Mouse (Mus musculus): ENCODE measurements around the gene Usp1. TPM values are rescaled to one million over a fixed set of nuclear protein-coding genes. Genes with fewer than 3 reads are reported as not detected.
A peak's percentile ranks its signal among the peaks of the same experiment; 100 is the strongest.

Gene Usp1
- 44.3 and 47.7 TPM in 2 replicates for polyA plus RNA-seq (2015; fragmentation: Nextera tagmentation; extraction: Ambion mirVana)

DNA sequence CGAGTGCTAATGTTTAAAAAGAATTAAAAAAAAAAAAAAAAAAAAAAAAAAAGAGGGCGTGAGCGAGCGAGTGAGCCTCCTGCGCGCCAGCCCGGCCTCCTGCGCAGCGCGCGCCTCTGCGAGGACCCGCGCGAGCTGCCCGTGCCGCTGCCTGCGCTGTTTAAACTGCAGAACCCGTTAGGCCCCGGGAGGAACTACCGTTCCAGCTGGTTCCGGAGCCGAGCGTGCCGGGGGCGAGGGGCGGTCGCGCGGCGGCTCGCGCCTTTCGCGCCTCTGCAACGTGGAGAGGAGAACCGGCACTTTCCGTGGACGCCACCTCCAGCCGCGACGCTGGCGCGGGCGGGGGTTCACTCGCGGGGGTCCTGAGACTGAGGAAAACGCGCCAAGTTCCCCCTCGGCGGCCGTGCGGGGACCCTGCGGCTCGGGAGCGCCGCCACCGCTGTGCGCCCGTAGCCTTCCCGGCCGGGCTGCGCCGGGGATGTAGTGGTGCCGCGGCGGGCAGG, at the start of gene Usp1:
Gene Usp1 (plus strand): TSS at position 243 of the 503 bp plus-strand sequence.
- peaks cover 25% of the 10 kb centered on the region for H3K4me1 ChIP-seq
- no peaks in the 10 kb centered on the region for H3K9me3 ChIP-seq
- peak within 1 kb of the TSS; percentile 78 for H3K4me2 ChIP-seq
- peak within 1 kb of the TSS; percentile 100 for H3K27ac ChIP-seq (replicated peaks)
- peak within 1 kb of the TSS; percentile 97 for H3K4me3 ChIP-seq
- peaks cover 5% of the 10 kb centered on the region for H3K36me3 ChIP-seq
- 0% methylated on average over 66 of the region's 67 CpGs for WGBS
- H3K9ac ChIP-seq = peak within 1 kb of the TSS; percentile 96
- peak; percentile 22 for ATAC-seq (ENCODE audit: extremely low read depth, insufficient number of reproducible peaks, low FRiP score, low TSS enrichment)
- no peaks in the 10 kb centered on the region for H3K27me3 ChIP-seq (replicated peaks)

DNA sequence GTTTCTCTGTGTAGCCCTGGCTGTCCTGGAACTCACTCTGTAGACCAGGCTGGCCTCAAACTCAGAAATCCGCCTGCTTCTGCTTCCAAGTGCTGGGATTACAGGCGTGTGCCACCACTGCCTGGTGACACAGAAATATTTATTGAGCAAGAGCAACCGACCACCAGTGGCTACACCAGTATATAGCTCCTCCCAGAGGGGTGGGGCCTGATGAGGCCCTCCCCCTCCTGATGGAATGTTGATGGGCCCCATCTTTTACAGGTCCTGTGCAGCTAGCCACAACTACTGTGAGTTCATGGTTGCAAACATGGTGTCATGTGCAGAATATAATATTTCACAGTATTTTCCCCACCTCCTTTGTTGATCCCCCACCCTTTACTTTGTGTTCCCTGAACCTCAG, 40.9 kb upstream of the Usp1 start:
- WGBS = 56% methylated on average over 3 of the region's 3 CpGs
- no peak overlapping the region for H3K9ac ChIP-seq
- H3K36me3 ChIP-seq = no peaks in the 10 kb centered on the region
- H3K27ac ChIP-seq (replicated peaks) = no peak overlapping the region
- no peaks in the 10 kb centered on the region for H3K9me3 ChIP-seq
- no peaks in the 10 kb centered on the region for H3K4me1 ChIP-seq
- H3K4me2 ChIP-seq = no peak overlapping the region
- H3K27me3 ChIP-seq (replicated peaks) = no peaks in the 10 kb centered on the region
- ATAC-seq (ENCODE audit: extremely low read depth, insufficient number of reproducible peaks, low FRiP score, low TSS enrichment) = no peak
- H3K4me3 ChIP-seq = no peak overlapping the region

DNA sequence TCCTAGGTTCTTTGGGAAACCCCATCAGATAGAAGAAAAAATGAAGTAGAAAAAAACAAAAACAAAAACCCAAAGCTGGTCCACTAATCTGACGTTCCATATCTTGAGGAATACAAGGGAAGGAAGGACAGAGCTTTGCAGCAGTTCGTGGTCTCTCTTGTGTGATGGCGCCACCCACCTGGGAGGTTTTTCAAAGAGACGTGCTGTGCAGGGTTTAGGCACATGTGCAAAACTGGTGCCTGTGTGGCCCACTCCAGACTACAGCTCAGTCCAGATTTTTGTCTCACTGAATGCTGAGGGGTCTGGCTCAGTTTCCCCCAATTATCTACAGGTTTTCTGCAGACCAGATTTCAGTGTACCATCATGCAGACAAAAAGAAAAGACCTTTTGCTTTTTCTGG, 37.2 kb upstream of the Usp1 start:
- no peak overlapping the region for H3K4me2 ChIP-seq
- WGBS = 59% methylated on average over 4 of the region's 4 CpGs
- no peaks in the 10 kb centered on the region for H3K27me3 ChIP-seq (replicated peaks)
- no peaks in the 10 kb centered on the region for H3K4me1 ChIP-seq
- no peaks in the 10 kb centered on the region for H3K9me3 ChIP-seq
- no peak overlapping the region for H3K27ac ChIP-seq (replicated peaks)
- no peaks in the 10 kb centered on the region for H3K36me3 ChIP-seq
- ATAC-seq (ENCODE audit: extremely low read depth, insufficient number of reproducible peaks, low FRiP score, low TSS enrichment) = no peak
- H3K4me3 ChIP-seq = no peak overlapping the region
- H3K9ac ChIP-seq = no peak overlapping the region

DNA sequence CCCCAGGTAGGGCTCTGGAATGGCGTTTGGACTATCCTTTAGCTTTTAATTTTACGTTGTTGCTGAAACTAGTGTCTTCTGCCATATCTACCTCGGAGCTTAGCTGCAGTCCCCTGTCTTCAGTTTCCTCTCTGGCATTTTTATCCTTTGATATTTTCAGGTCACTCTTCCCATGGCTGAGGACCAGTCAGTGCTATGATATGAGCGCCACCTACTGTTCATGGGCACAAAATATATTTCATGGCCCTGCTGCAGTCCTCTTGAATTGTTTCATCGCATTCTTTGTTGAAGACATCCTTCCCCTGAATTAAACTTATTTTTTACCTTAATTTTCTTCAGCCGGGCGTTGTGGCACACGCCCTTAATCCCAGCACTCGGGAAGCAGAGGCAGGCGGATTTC, 36.5 kb upstream of the Usp1 start:
- Histone ChIP-seq H3K9me3 (no peaks in the 10 kb centered on the region), H3K4me2 (no peak overlapping the region), H3K4me3 (no peak overlapping the region), H3K4me1 (no peaks in the 10 kb centered on the region), H3K36me3 (no peaks in the 10 kb centered on the region), H3K9ac (no peak overlapping the region), H3K27ac (replicated peaks) (no peak overlapping the region), H3K27me3 (replicated peaks) (no peaks in the 10 kb centered on the region)
- WGBS = 15% methylated on average over 10 of the region's 10 CpGs
- no peak for ATAC-seq (ENCODE audit: extremely low read depth, insufficient number of reproducible peaks, low FRiP score, low TSS enrichment)

DNA sequence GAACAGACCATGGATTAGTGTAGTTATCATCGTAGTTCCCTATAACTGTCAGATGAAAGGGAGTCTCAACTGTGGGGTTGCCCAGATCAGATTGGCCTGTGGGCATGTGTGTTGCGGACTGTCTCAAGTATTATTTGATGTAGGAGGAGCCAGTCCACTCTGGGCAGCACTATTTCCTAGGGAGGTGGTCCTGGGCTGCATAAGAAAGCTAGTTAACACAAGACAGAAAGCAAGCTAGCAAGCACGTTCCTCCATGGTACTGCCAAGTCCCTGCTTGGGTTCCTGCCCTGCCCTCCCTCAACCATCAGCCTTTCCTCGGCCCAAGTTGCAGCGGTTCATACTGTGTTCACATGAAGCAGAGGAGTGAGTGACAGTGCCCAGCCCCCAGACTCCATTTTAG, 13.4 kb upstream of the Usp1 start:
- no peak for ATAC-seq (ENCODE audit: extremely low read depth, insufficient number of reproducible peaks, low FRiP score, low TSS enrichment)
- Histone ChIP-seq H3K9ac (no peak overlapping the region), H3K4me2 (no peak overlapping the region), H3K4me1 (no peaks in the 10 kb centered on the region), H3K36me3 (no peaks in the 10 kb centered on the region), H3K27ac (replicated peaks) (no peak overlapping the region), H3K27me3 (replicated peaks) (no peaks in the 10 kb centered on the region), H3K4me3 (no peak overlapping the region), H3K9me3 (no peaks in the 10 kb centered on the region)
- 80% methylated on average over 5 of the region's 5 CpGs for WGBS

DNA sequence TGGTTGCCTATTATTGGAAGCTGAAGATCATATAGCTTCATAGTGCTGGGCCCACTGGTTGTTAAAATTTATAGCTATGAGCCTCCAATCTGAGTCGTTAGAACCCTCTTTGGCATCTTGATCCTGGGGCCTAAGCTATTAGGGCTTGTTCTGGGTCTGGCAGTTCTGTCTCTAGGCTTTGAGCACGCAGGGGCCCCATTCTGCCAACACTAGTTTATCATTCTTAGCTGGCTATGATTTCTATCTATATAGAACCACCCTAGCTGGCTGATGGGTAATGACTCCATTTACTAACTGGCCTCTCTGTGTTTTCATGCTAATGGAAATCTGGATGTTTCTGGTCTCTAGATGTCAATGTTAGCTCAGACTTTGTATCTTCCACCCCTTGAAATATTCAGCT, 5.9 kb upstream of the Usp1 start:
- Histone ChIP-seq H3K27ac (replicated peaks) (no peak overlapping the region), H3K4me3 (no peak overlapping the region), H3K27me3 (replicated peaks) (no peaks in the 10 kb centered on the region), H3K4me2 (no peak overlapping the region), H3K36me3 (no peaks in the 10 kb centered on the region), H3K9me3 (no peaks in the 10 kb centered on the region), H3K9ac (no peak overlapping the region), H3K4me1 (peaks cover 8% of the 10 kb centered on the region)
- WGBS = 80% methylated on average over 2 of the region's 2 CpGs
- ATAC-seq (ENCODE audit: extremely low read depth, insufficient number of reproducible peaks, low FRiP score, low TSS enrichment) = no peak

DNA sequence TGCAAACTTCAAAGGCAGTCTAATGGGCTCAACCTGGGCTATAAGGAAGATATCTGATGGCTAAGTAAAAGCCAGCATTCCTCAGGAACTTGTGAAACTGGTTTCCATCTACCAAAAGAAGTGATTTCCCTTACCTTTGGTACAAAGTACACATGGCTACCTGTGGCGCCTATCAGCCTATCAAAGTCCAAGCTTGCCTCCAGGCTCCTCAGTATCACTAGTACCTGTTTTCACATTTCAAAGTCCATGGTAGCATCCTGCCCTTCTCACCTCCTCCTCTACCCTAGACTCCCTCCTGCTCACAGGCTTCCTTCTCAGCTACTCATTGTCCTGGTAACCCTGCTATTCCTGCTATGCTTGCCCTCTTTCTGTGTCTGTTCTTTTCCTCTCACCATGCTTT, 5.4 kb upstream of the Usp1 start:
- WGBS = 65% methylated on average over 1 of the region's 1 CpGs
- no peak overlapping the region for H3K9ac ChIP-seq
- no peaks in the 10 kb centered on the region for H3K9me3 ChIP-seq
- no peak for ATAC-seq (ENCODE audit: extremely low read depth, insufficient number of reproducible peaks, low FRiP score, low TSS enrichment)
- no peak overlapping the region for H3K4me3 ChIP-seq
- no peaks in the 10 kb centered on the region for H3K27me3 ChIP-seq (replicated peaks)
- no peak overlapping the region for H3K4me2 ChIP-seq
- H3K27ac ChIP-seq (replicated peaks) = no peak overlapping the region
- H3K36me3 ChIP-seq = no peaks in the 10 kb centered on the region
- peaks cover 8% of the 10 kb centered on the region for H3K4me1 ChIP-seq

DNA sequence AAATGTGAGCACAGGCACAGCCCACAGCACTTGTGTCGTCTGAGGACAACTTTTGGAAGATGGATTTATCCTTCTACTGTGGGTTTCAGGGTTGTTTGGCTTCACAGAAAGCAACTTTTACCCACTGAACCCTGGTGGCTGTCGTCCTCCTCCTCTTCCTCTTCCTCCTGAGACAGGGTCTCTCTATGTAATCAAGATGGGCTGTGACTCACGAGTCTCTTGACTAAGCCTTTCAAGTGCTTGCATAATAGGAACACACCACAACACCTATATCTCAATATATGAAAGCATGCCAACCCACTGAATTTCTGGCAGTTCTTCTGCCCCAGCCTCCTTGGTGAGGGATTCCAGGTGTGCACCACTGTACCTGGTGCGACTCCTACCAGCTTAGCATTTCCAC, 2.7 kb upstream of the Usp1 start:
- Histone ChIP-seq H3K9me3 (no peaks in the 10 kb centered on the region), H3K4me2 (no peak overlapping the region), H3K27me3 (replicated peaks) (no peaks in the 10 kb centered on the region), H3K4me3 (no peak overlapping the region), H3K36me3 (no peaks in the 10 kb centered on the region), H3K4me1 (peaks cover 20% of the 10 kb centered on the region), H3K9ac (no peak overlapping the region), H3K27ac (replicated peaks) (no peak overlapping the region)
- WGBS = 79% methylated on average over 4 of the region's 4 CpGs
- ATAC-seq (ENCODE audit: extremely low read depth, insufficient number of reproducible peaks, low FRiP score, low TSS enrichment) = no peak

DNA sequence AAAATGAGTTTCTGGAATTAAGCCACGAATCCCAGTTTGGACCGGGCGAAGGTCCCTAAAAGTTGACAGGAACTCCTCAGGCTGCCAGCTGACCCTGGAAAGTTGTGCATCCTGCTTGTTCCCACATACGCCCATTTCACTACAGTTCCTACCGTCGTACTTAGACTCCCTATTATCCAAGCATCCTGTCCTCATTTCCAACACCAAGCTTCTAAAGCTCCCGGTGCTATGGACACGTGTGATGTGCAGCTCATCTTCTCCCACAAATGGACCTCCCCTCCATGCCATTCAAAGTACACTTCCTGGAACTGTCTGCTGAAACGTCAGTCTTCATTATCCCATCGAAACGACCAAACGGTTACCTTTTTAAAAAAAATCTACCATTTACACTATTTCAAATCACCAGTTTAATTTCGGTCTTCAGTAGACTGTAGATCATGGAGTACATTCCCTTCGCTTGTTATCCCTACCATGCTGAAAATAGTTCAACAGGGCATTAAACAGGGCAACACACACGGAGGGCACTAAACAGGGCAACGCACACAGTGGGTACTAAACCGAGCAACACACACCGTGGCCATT, 1.5 kb upstream of the Usp1 start:
- peak overlapping the region; percentile 85 for H3K9ac ChIP-seq
- no peaks in the 10 kb centered on the region for H3K9me3 ChIP-seq
- H3K4me2 ChIP-seq = peak overlapping the region; percentile 78
- peak overlapping the region; percentile 92 for H3K27ac ChIP-seq (replicated peaks)
- peaks cover 3% of the 10 kb centered on the region; the same call in 1 of the 2 replicates for H3K36me3 ChIP-seq
- no peaks in the 10 kb centered on the region for H3K27me3 ChIP-seq (replicated peaks)
- ATAC-seq (ENCODE audit: extremely low read depth, insufficient number of reproducible peaks, low FRiP score, low TSS enrichment) = no peak
- H3K4me3 ChIP-seq = peak overlapping the region; percentile 97
- WGBS = 10% methylated on average over 18 of the region's 18 CpGs
- H3K4me1 ChIP-seq = peaks cover 25% of the 10 kb centered on the region

DNA sequence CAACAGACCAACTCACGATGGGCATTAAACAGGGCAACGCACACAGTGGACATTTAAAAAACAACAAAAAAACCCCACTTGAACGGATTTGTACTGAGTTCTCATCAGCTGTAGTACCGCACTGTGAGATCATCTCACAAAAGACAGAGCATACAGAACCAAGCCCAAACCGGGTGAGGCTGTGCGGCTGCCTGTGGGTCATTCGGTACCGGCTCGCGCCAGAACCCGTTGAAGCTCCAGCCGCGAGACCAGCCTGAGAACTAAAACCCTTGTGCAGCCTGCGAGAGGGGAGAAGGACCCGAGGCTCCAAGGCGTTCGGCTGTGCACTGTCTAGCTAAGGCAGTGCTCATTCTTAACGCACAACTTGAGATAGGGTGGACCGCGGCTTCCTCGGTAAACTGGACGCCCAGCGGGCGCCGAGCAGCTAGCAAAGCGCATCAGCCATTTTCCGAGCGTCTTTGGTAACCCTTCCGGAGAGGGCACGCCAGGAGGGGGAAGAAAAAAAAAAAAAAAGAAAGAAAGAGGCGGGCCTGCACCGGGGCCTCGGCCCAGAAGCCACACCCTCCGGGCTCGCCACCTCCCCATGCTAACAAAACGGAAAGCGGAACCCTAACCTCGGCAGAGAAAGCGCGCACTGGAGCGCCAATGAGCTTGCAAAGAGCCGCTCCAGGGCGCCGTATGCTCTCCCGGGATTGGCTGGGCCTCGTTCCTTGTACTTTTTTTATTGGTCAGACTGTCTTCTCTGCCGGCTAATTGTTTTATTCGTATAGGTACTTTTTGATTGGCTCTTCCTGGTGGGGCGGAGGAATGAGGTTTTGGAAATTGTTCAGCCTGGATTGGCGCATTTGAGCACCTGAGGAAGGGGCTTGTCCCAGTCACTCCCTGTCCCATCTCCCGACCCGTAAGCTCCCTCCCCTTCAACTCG, 705 bp upstream of the Usp1 start:
- no peaks in the 10 kb centered on the region for H3K27me3 ChIP-seq (replicated peaks)
- peak overlapping the region; percentile 96 for H3K9ac ChIP-seq
- peaks cover 25% of the 10 kb centered on the region for H3K4me1 ChIP-seq
- WGBS = under 1% methylated on average over 53 of the region's 53 CpGs
- H3K4me2 ChIP-seq = peak overlapping the region; percentile 78
- peak; percentile 90 for ATAC-seq (ENCODE audit: extremely low read depth, insufficient number of reproducible peaks, low FRiP score, low TSS enrichment)
- H3K4me3 ChIP-seq = peak overlapping the region; percentile 97
- peak overlapping the region; percentile 100 for H3K27ac ChIP-seq (replicated peaks)
- H3K9me3 ChIP-seq = no peaks in the 10 kb centered on the region
- H3K36me3 ChIP-seq = peaks cover 3% of the 10 kb centered on the region; the same call in 1 of the 2 replicates

DNA sequence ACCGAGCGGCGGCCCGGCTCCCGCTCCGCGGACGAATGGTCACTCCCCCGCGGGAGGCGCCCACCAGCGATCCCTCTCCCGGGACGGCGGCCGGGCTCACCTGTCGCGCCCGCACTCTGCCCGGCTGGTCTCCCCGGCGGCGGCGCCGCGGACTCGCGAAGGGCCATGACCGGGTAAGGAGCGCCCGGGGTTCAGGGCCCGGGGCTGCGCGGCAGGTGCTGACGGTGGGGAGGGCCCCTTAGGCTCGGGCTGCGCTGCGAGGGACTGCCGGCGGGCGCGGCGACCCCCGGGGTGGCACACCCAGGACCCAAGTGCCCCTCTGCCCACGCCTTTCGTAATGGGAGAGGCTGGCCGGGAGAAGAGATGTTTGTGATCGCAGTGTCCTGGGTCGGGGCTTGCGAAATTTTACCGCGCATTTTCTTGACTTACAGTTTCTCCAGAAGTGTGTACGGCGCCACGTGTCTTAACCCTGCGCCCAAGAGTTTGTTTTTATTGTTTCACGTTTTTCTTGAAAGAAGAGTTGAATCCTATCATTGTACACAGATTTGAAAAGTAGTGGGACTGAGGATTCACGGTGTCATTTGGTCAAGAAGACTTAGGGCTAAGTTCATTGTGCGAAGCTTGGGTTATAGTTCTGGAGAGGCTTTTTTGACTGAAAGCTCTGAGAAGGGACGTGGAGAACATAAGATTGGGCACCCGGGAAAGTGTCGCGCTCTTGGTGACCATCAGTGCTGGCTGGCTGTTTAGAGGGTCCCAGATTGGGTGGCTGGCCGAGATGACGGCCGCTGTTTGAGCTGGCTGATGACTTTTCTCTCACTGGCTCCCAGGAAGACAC, 678 bp downstream of the Usp1 start:
- under 1% methylated on average over 66 of the region's 66 CpGs for WGBS
- peak; percentile 17; the same call in 1 of the 2 replicates for ATAC-seq (ENCODE audit: extremely low read depth, insufficient number of reproducible peaks, low FRiP score, low TSS enrichment)
- Histone ChIP-seq H3K36me3 (peaks cover 11% of the 10 kb centered on the region), H3K4me2 (peak overlapping the region; percentile 78), H3K9me3 (no peaks in the 10 kb centered on the region), H3K9ac (peak overlapping the region; percentile 96), H3K4me3 (peak overlapping the region; percentile 97), H3K27ac (replicated peaks) (peak overlapping the region; percentile 100), H3K4me1 (peaks cover 25% of the 10 kb centered on the region), H3K27me3 (replicated peaks) (no peaks in the 10 kb centered on the region)
